Mouse (Mus musculus) embryonic fibroblast, embryonic 13.5 days (primary cell): Measurements from ENCODE around the gene Psip1. TPM values are rescaled to one million over a fixed set of nuclear protein-coding genes. Genes with fewer than 3 reads are reported as not detected.
"Not testable (repeated sequence)": the region's sequence is repeated elsewhere in the genome, so short reads cannot be mapped to it uniquely, and the experiment has no call there.

Experiments used
- H3K27ac ChIP-seq: 2 replicates; pipeline ENCODE4 v1.5.1; 2012; ENCODE audit warnings: low read length, control low read depth, inconsistent platforms; ENCODE audit not compliant: insufficient read depth
- H3K4me1 ChIP-seq: 2 replicates; pipeline ENCODE4 v1.6.1; 2011; ENCODE audit warnings: low read length; ENCODE audit not compliant: control insufficient read depth, insufficient read depth
- H3K4me3 ChIP-seq: 2 replicates; pipeline ENCODE4 v1.5.1; 2011; ENCODE audit warnings: mild to moderate bottlenecking, control low read depth, low read length; ENCODE audit not compliant: insufficient read depth
- CTCF ChIP-seq: IDR thresholded peaks from 2 replicates; pipeline ENCODE4 v1.5.1; 2011; ENCODE audit warnings: mild to moderate bottlenecking, control low read depth, low read length, moderate library complexity, borderline replicate concordance; ENCODE audit not compliant: insufficient read depth
- POLR2A ChIP-seq: IDR thresholded peaks from 2 replicates; pipeline ENCODE4 v1.6.1; 2011; ENCODE audit warnings: low read depth, mild to moderate bottlenecking, control low read depth, low read length, moderate library complexity
- polyA plus RNA-seq: library from polyadenylated mRNA; stranded (reverse); fragments of >200 nt; gene quantifications from 2 replicates; pipeline ENCODE4 v1.2.4, GENCODE M21; 2011; ENCODE audit warnings: low read depth; ENCODE audit not compliant: missing spikeins, insufficient read length

Psip1 gene
- polyA plus RNA-seq, 1 experiment: 180 TPM

- H3K27ac ChIP-seq: 0 out of 2 replicates have a peak overlapping the region, but pooled peaks have one; percentile 22
- H3K4me1 ChIP-seq: peaks cover 2% of the 10 kb centered on the region
- TF ChIP-seq CTCF: no peak
- peak; percentile 14; the same call in 1 of the 2 replicates for TF ChIP-seq POLR2A
- peak overlapping the region; percentile 70 for H3K4me3 ChIP-seq
Observed at GRCm38 (mm10) chr4:83524456-83524842, 38.2 kb upstream of the Psip1 start.

- H3K27ac ChIP-seq: no peak overlapping the region
- peaks cover 2% of the 10 kb centered on the region for H3K4me1 ChIP-seq
- no peak overlapping the region for H3K4me3 ChIP-seq
- no peak for TF ChIP-seq POLR2A
- TF ChIP-seq CTCF: no peak
Observed at GRCm38 (mm10) chr4:83522066-83522465, 35.8 kb upstream of the Psip1 start.

GRCm38 (mm10) chr4:83520308-83520707 is 34.0 kb upstream of the Psip1 start:
- no peak for TF ChIP-seq POLR2A
- Histone ChIP-seq H3K27ac (no peak overlapping the region), H3K4me1 (no peaks in the 10 kb centered on the region), H3K4me3 (no peak overlapping the region)

- Histone ChIP-seq H3K4me1 (no peaks in the 10 kb centered on the region), H3K27ac (no peak overlapping the region), H3K4me3 (no peak overlapping the region)
- TF ChIP-seq POLR2A (no peak), CTCF (no peak)
Observed at GRCm38 (mm10) chr4:83519807-83520206, 33.5 kb upstream of the Psip1 start.

- no peak for TF ChIP-seq CTCF
- no peak for TF ChIP-seq POLR2A
- H3K4me3 ChIP-seq: no peak overlapping the region
- no peak overlapping the region for H3K27ac ChIP-seq
- H3K4me1 ChIP-seq: no peaks in the 10 kb centered on the region
Observed at GRCm38 (mm10) chr4:83519148-83519547, 32.9 kb upstream of the Psip1 start.

- not testable (repeated sequence) for H3K27ac ChIP-seq, H3K4me1 ChIP-seq, H3K4me3 ChIP-seq
Observed at GRCm38 (mm10) chr4:83516144-83516543, 29.9 kb upstream of the Psip1 start.

- no peak overlapping the region for H3K4me3 ChIP-seq
- no peaks in the 10 kb centered on the region for H3K4me1 ChIP-seq
- no peak overlapping the region for H3K27ac ChIP-seq
- TF ChIP-seq CTCF (peak; percentile 61; the same call in 1 of the 2 replicates), POLR2A (no peak)
Observed at GRCm38 (mm10) chr4:83514976-83515669, 28.9 kb upstream of the Psip1 start.

- no peak overlapping the region for H3K27ac ChIP-seq
- TF ChIP-seq POLR2A: no peak
- no peak for TF ChIP-seq CTCF
Observed at GRCm38 (mm10) chr4:83514183-83514582, 27.9 kb upstream of the Psip1 start.

GRCm38 (mm10) chr4:83512644-83513043 is 26.4 kb upstream of the Psip1 start:
- no peak for TF ChIP-seq CTCF
- TF ChIP-seq POLR2A: no peak
- H3K27ac ChIP-seq: no peak overlapping the region
- no peak overlapping the region for H3K4me3 ChIP-seq
- H3K4me1 ChIP-seq: no peaks in the 10 kb centered on the region

More at GRCm38 (mm10) chr4:83514183-83514582, 27.9 kb upstream of the Psip1 start:
- Histone ChIP-seq H3K4me1 (no peaks in the 10 kb centered on the region), H3K4me3 (no peak overlapping the region)

GRCm38 (mm10) chr4:83512217-83512616 is 26.0 kb upstream of the Psip1 start:
- Histone ChIP-seq H3K4me3 (no peak overlapping the region), H3K27ac (no peak overlapping the region), H3K4me1 (no peaks in the 10 kb centered on the region)
- TF ChIP-seq POLR2A (no peak), CTCF (no peak)
